Mouse (Mus musculus) lung, embryonic 14.5 days (tissue): ENCODE data around the gene Prkag2. TPM values are rescaled to one million over a fixed set of nuclear protein-coding genes. Genes with fewer than 3 reads are reported as not detected.
"Not testable (repeated sequence)": the region's sequence is repeated elsewhere in the genome, so short reads cannot be mapped to it uniquely, and the experiment has no call there.

ENCODE experiments used
- ATAC-seq: fragments of 200-750 bp; cut with Nextera tagmentation; 2 replicates; pipeline ENCODE4 v1.8.0; 2017; ENCODE audit warnings: mild to moderate bottlenecking, moderate TSS enrichment, moderate library complexity; ENCODE audit not compliant: insufficient read depth
- DNase-seq: peaks from one replicate; pipeline ENCODE4 v3.0.0-alpha.2; 2015
- H3K27ac ChIP-seq: fragments of 300-500 bp; sonication (generic); 2 replicates; pipeline ENCODE4 v1.5.1; 2014; ENCODE audit warnings: low read depth, mild to moderate bottlenecking, moderate library complexity
- H3K27me3 ChIP-seq: fragments of 300-500 bp; sonication (generic); 2 replicates; pipeline ENCODE4 v1.6.1; 2014; ENCODE audit warnings: low read length, control low read depth; ENCODE audit not compliant: insufficient read depth
- H3K36me3 ChIP-seq: fragments of 300-500 bp; sonication (generic); 2 replicates; pipeline ENCODE4 v1.6.1; 2014; ENCODE audit warnings: control low read depth; ENCODE audit not compliant: insufficient read depth
- H3K4me1 ChIP-seq: fragments of 300-500 bp; sonication (generic); 2 replicates; pipeline ENCODE4 v1.6.1; 2014; ENCODE audit warnings: antibody characterized with exemption, control low read depth; ENCODE audit not compliant: insufficient read depth
- H3K4me2 ChIP-seq: fragments of 300-500 bp; sonication (generic); 2 replicates; pipeline ENCODE4 v1.6.1; 2014; ENCODE audit warnings: mild to moderate bottlenecking
- H3K4me3 ChIP-seq: fragments of 300-500 bp; sonication (generic); 2 replicates; pipeline ENCODE4 v1.5.1; 2014; ENCODE audit warnings: low read depth, low read length
- H3K9ac ChIP-seq: fragments of 300-500 bp; sonication (generic); 2 replicates; pipeline ENCODE4 v1.6.1; 2014
- H3K9me3 ChIP-seq: fragments of 300-500 bp; sonication (generic); 2 replicates; pipeline ENCODE4 v1.6.1; 2016; ENCODE audit warnings: low read depth, low read length, control low read depth
- CTCF ChIP-seq: IDR thresholded peaks from 2 replicates; pipeline ENCODE4 v1.5.1; 2016; ENCODE audit warnings: antibody characterized with exemption, low read depth
- WGBS: fragments of 180-500 bp; shearing (Covaris S2); extraction: QIAGEN DNeasy Blood & Tissue Kit; methylation state at CpG from one replicate; pipeline ENCODE4 v1.1.7; 2014; 5-methylcytosine and 5-hydroxymethylcytosine counted together
- polyA plus RNA-seq: library from polyadenylated mRNA; unstranded; fragments of >200 nt; fragmentation: Nextera tagmentation; extraction: Ambion mirVana; gene quantifications from 2 replicates; pipeline ENCODE4 v1.2.1, GENCODE M21; 2014

The Prkag2 gene
- polyA plus RNA-seq, 1 experiment from 2014 or later, result 25.6 TPM

DNA sequence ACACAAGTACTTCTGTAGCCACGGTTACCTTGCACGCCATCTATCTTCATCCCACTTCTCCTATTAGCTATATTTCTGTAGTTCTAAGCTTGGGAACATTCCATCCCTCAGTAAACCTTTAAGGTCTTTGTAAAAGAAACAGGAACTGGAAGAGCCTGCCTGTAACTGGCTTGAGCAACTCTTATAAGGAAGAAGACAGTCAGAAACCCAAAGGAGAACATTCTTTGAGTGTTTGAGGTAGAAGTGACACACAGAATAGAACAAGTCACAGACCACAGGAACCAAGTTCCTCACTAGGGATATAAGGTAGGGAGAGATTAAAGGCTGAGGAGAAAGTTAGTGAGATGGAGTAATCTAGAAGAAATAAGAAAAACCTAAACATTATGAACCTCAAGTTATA is 273.3 kb downstream of the Prkag2 start:
- Histone ChIP-seq H3K27ac (no peak overlapping the region), H3K36me3 (no peaks in the 10 kb centered on the region), H3K9ac (no peak overlapping the region), H3K4me2 (no peak overlapping the region), H3K9me3 (no peaks in the 10 kb centered on the region), H3K4me1 (peaks cover 9% of the 10 kb centered on the region; the same call in 1 of the 2 replicates), H3K27me3 (no peaks in the 10 kb centered on the region), H3K4me3 (no peak overlapping the region)
- ATAC-seq (no peak), DNase-seq (no peak)
- no peak for TF ChIP-seq CTCF
- 75% methylated on average over 2 of the region's 2 CpGs for WGBS

DNA sequence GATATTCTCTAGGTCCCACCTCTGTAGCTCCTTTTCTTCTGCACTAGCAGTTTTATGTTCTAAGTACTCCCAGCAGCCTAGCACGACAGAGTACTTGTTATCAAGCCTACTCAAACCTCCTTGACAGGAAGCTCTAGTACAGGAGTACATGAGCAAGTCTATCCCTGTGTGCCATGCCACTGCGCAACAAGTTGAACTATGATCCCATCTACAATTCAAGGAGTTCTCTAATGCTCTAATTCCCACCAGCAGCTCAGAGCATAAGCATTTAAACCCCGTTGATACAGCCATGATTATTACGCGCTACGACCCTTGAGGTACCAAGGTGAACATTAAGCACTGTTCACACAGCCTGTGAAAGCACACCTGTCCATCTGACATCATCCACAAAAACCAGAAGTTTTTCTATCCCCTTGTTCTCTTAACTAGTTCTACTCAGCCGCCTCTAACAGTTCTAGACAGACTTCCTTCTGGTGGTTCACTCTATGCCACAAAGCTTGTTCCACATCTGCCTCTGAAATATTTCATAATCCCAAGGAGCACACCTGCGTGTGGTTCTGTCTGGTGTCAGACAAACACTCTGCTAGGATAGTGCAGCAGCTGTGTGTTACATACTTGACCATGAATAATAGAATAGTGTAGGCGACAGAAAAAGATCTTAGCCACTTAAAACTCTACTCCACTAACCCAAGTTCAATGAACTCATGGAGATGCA is 274.2 kb downstream of the Prkag2 start:
- no peak overlapping the region for H3K4me3 ChIP-seq
- no peaks in the 10 kb centered on the region for H3K9me3 ChIP-seq
- peaks cover 9% of the 10 kb centered on the region; the same call in 1 of the 2 replicates for H3K4me1 ChIP-seq
- ATAC-seq (no peak), DNase-seq (no peak)
- no peak overlapping the region for H3K9ac ChIP-seq
- TF ChIP-seq CTCF, result no peak
- H3K4me2 ChIP-seq, result no peak overlapping the region
- no peaks in the 10 kb centered on the region for H3K36me3 ChIP-seq
- H3K27ac ChIP-seq, result no peak overlapping the region
- H3K27me3 ChIP-seq, result no peaks in the 10 kb centered on the region
- WGBS, result 73% methylated on average over 9 of the region's 9 CpGs

DNA sequence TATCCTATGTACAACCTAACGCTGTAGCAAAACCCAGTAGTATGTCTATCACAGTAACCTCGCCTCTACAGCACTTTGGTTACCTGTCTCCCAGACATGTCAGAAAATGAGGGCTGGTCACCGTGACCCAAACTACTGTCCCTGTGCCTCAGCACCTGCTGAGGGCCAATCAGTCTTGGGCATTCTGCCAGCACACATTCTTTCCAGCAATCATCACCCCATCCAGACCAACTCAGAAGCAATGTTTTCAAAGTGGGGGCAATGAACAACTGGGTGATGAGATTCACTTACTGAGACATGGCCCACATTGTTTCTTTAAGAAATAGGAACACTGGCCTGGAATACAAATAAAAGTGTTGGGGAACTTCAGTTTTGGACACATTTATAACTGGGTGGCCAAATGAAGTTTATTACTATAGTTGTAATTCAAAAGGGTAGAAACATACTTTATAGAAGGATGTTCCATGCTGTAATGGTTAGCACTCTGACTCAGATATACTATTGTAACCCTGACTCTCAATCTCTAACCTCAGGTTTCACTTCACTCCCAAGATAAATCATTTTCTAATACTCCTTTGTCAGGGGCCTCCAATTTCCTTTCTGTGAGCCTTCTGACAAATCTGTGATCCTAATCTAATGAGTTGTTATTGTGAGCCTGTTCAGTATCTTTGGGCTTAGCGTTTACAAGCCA is 274.9 kb downstream of the Prkag2 start:
- ATAC-seq, result no peak
- TF ChIP-seq CTCF, result no peak
- no peaks in the 10 kb centered on the region for H3K27me3 ChIP-seq
- no peak overlapping the region for H3K4me2 ChIP-seq
- no peak overlapping the region for H3K9ac ChIP-seq
- 74% methylated on average over 4 of the region's 4 CpGs for WGBS
- DNase-seq, result no peak
- no peaks in the 10 kb centered on the region for H3K9me3 ChIP-seq
- no peak overlapping the region for H3K4me3 ChIP-seq
- H3K27ac ChIP-seq, result no peak overlapping the region
- H3K4me1 ChIP-seq, result peaks cover 9% of the 10 kb centered on the region; the same call in 1 of the 2 replicates
- no peaks in the 10 kb centered on the region for H3K36me3 ChIP-seq

DNA sequence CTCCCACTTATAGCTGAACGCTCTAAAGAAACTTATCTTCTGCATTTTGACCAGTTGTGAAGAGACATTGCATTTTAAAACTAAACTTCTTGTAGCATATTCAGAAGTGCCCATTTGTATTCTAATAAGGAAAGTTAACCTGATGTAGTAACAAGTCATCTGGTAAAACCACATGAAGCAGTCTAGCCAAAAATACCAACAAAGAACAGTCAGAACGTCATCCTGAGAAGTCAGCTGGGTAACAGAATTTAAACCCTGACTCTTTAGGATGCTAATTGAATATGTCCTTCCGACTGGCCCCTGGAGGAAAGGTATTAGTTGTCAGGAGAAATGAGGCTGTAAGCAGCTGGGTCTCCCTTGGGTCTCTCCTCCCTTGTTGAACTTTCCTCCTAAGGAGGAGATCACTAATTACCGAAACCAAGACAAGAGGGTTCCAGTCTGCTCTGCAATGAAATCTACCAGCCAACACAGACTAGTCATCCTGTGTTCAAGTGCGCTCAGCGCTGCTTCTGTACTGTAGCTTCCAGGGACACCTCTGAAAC is 276.5 kb downstream of the Prkag2 start:
- WGBS, result 85% methylated on average over 6 of the region's 6 CpGs
- ATAC-seq, result no peak
- Histone ChIP-seq H3K4me1 (peaks cover 9% of the 10 kb centered on the region; the same call in 1 of the 2 replicates), H3K4me2 (no peak overlapping the region), H3K27ac (no peak overlapping the region), H3K9me3 (no peaks in the 10 kb centered on the region), H3K36me3 (no peaks in the 10 kb centered on the region), H3K27me3 (no peaks in the 10 kb centered on the region), H3K9ac (no peak overlapping the region), H3K4me3 (no peak overlapping the region)
- no peak for TF ChIP-seq CTCF
- no peak for DNase-seq

DNA sequence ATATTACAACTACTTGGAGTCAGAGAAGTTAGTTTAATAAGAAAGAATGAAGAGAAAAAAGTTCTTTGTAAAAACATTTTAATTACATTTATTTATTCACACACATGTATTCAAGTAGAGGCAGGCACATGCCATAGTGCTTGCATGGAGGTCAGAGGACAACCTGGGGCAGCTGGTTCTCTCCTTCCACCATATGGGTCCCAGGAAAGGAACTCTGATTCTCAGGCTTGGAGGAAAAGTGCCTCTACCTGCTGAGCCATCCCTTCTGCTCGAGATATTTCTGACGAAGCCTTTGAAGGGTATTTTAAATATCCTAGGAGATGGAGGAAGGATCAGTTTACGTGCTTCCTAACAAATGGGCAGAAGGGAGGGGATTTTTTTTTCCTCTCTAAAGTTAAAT is 277.7 kb downstream of the Prkag2 start:
- Histone ChIP-seq H3K27me3 (no peaks in the 10 kb centered on the region), H3K4me1 (peaks cover 9% of the 10 kb centered on the region; the same call in 1 of the 2 replicates), H3K9me3 (no peaks in the 10 kb centered on the region), H3K36me3 (peaks cover under 1% of the 10 kb centered on the region; the same call in 1 of the 2 replicates), H3K4me3 (no peak overlapping the region), H3K9ac (no peak overlapping the region), H3K4me2 (no peak overlapping the region), H3K27ac (no peak overlapping the region)
- DNase-seq, result no peak
- ATAC-seq, result no peak
- 63% methylated on average over 3 of the region's 3 CpGs for WGBS
- no peak for TF ChIP-seq CTCF

DNA sequence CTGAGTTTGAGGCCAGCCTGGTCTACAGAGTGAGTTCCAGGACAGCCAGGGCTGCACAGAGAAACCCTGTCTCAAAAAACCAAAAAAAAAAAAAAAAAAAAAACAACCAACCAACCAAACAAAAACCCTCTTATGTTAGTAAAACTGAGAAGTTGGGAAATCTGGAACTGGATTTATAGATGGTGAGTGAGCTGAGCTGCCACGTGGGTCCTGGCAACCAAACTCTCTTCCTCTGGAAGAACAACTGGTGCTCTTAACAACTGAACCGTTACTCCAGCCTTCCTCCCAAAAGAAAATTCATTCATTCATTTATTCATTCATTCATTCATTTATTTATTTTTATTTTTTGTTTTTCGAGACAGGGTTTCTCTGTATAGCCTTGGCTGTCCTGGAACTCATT is 278.2 kb downstream of the Prkag2 start:
- not testable (repeated sequence) for DNase-seq, H3K9me3 ChIP-seq, H3K4me3 ChIP-seq, H3K36me3 ChIP-seq, H3K9ac ChIP-seq, H3K4me1 ChIP-seq, ATAC-seq, H3K4me2 ChIP-seq, H3K27ac ChIP-seq, H3K27me3 ChIP-seq
- 90% methylated on average over 3 of the region's 3 CpGs for WGBS

DNA sequence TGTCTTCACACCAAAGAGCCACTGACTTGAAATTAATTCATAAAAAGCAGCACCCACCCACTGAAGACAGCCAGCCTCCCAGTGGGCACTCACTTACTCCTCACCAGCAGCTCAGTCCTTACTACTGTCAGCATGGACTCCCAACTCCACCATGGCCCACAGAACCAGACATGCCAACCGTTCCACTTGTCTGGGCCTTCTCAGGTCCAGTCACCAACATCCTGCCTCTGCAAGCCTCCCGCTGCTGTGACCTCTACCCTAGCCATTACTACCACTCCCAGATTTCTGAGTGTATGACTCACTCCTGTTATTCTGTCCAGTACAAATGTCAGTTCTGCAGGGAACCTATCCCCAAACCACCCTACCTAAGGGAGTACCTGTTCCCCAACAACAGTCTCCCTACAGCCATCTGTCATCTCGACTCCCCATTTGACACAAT is 279.0 kb downstream of the Prkag2 start:
- no peak overlapping the region for H3K27ac ChIP-seq
- no peak for TF ChIP-seq CTCF
- no peak overlapping the region for H3K9ac ChIP-seq
- no peaks in the 10 kb centered on the region for H3K27me3 ChIP-seq
- peaks cover 14% of the 10 kb centered on the region for H3K36me3 ChIP-seq
- no peak for DNase-seq
- H3K9me3 ChIP-seq, result no peaks in the 10 kb centered on the region
- H3K4me1 ChIP-seq, result peaks cover 8% of the 10 kb centered on the region; the same call in 1 of the 2 replicates
- WGBS, result 67% methylated on average over 3 of the region's 3 CpGs
- H3K4me2 ChIP-seq, result no peak overlapping the region
- H3K4me3 ChIP-seq, result no peak overlapping the region
- no peak for ATAC-seq
